Mouse (Mus musculus): ENCODE measurements around the gene Hoxb6.

DNA sequence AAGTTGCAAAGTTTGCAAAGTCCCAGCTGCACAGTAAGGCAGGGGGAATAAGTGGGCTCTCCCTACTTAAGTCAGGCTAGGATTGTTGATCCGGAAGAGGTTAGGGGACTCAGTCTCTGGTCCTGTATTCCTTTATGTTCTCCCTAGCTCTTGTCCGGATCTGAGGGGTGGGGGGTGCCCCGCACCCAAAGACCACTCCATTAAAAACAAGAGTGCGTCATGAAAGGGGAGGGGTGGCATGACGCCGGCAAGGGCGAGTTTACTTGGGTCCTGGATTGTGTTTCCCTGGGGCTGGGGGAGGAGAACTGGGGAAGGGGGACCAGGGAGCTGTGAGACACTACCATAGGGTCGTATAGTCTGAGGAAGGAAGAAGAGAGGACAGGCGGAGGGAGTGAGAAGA, 7.5 kb downstream of the Hoxb6 start:
- TF ChIP-seq MAFK (IDR thresholded peaks at IDR 0.05; ENCODE audit: insufficient replicate concordance, low read length): no peak
- no peak for TF ChIP-seq CTCF (conservative IDR thresholded peaks at IDR 0.05 in 1 of 2, IDR thresholded peaks at IDR 0.05 in 1 of 2; ENCODE audit: low read depth in 2 of 2, low read length in 2 of 2)
- TF ChIP-seq TCF12 (IDR thresholded peaks at IDR 0.05; ENCODE audit: low read depth, low read length): no peak
- TF ChIP-seq ELF1 (IDR thresholded peaks at IDR 0.05; ENCODE audit: low read depth, low read length): no peak
- TF ChIP-seq TBP (conservative IDR thresholded peaks at IDR 0.05; ENCODE audit: low read depth, low read length): no peak
- TF ChIP-seq POLR2AphosphoS2 (IDR thresholded peaks at IDR 0.05; ENCODE audit: low read depth, low read length): no peak
- TF ChIP-seq NELFE (IDR thresholded peaks at IDR 0.05; ENCODE audit: low read depth, low read length): no peak
- no peak for TF ChIP-seq USF1 (IDR thresholded peaks at IDR 0.05; ENCODE audit: low read depth, low read length)
- no peak for TF ChIP-seq BHLHE40 (IDR thresholded peaks at IDR 0.05; ENCODE audit: low read depth, low read length)
- TF ChIP-seq MYC (IDR thresholded peaks at IDR 0.05; ENCODE audit: low read depth, low read length): no peak
- TF ChIP-seq POLR2A (IDR thresholded peaks at IDR 0.05; ENCODE audit: low read depth, low read length): no peak
